Mouse (Mus musculus) kidney, embryonic 14.5 days (tissue): ENCODE measurements around the gene Brpf1. TPM values are rescaled to one million over a fixed set of nuclear protein-coding genes. Genes with fewer than 3 reads are reported as not detected.

ENCODE experiments used
- ATAC-seq: fragments of 200-750 bp; cut with Nextera tagmentation; 2 replicates; pipeline ENCODE4 v1.8.0; 2017; ENCODE audit warnings: moderate number of reproducible peaks, mild to moderate bottlenecking, moderate TSS enrichment, moderate library complexity; ENCODE audit not compliant: low FRiP score, low TSS enrichment
- H3K27ac ChIP-seq: fragments of 300-500 bp; sonication (generic); 2 replicates; pipeline ENCODE4 v1.5.1; 2014; ENCODE audit warnings: low read depth, mild to moderate bottlenecking, low read length, moderate library complexity, mixed read lengths
- H3K27me3 ChIP-seq: fragments of 300-500 bp; sonication (generic); 2 replicates; pipeline ENCODE4 v1.6.1; 2014; ENCODE audit warnings: mild to moderate bottlenecking, low read length; ENCODE audit not compliant: control insufficient read depth, insufficient read depth
- H3K36me3 ChIP-seq: fragments of 300-500 bp; sonication (generic); 2 replicates; pipeline ENCODE4 v1.6.1; 2014; ENCODE audit warnings: low read length, mixed read lengths; ENCODE audit not compliant: control insufficient read depth, insufficient read depth
- H3K4me1 ChIP-seq: fragments of 300-500 bp; sonication (generic); 2 replicates; pipeline ENCODE4 v1.6.1; 2014; ENCODE audit warnings: low read length, mixed read lengths; ENCODE audit not compliant: control insufficient read depth, insufficient read depth
- H3K4me2 ChIP-seq: fragments of 300-500 bp; sonication (generic); replicated peaks from 2 replicates; pipeline ENCODE4 v1.6.1; 2014; ENCODE audit warnings: low read depth, mild to moderate bottlenecking, low read length
- H3K4me3 ChIP-seq: fragments of 300-500 bp; sonication (generic); 2 replicates; pipeline ENCODE4 v1.5.1; 2014; ENCODE audit warnings: mild to moderate bottlenecking, low read length
- H3K9ac ChIP-seq: fragments of 300-500 bp; sonication (generic); 2 replicates; pipeline ENCODE4 v1.6.1; 2014; ENCODE audit warnings: low read depth, mild to moderate bottlenecking, low read length, moderate library complexity
- H3K9me3 ChIP-seq: fragments of 300-500 bp; sonication (generic); 2 replicates; pipeline ENCODE4 v1.6.1; 2016; ENCODE audit warnings: low read length; ENCODE audit not compliant: control insufficient read depth
- WGBS: fragments of 180-500 bp; shearing (Covaris S2); extraction: QIAGEN DNeasy Blood & Tissue Kit; methylation state at CpG from one replicate; pipeline ENCODE4 v1.1.7; 2014; 5-methylcytosine and 5-hydroxymethylcytosine counted together
- polyA plus RNA-seq: library from polyadenylated mRNA; unstranded; fragments of >200 nt; fragmentation: Nextera tagmentation; extraction: Ambion mirVana; gene quantifications from 2 replicates; pipeline ENCODE4 v1.2.1, GENCODE M21; 2014

Gene Brpf1
- polyA plus RNA-seq, 1 experiment from 2014 or later, result 27.2 TPM

GRCm38 (mm10) chr6:113373491-113373890 lies 66.6 kb downstream of the Brpf1 start:
- WGBS, result 97% methylated on average over 4 of the region's 4 CpGs
- Histone ChIP-seq H3K9ac (no peak overlapping the region), H3K27me3 (no peaks in the 10 kb centered on the region), H3K4me2 (no peak overlapping the region), H3K9me3 (no peaks in the 10 kb centered on the region), H3K27ac (no peak overlapping the region), H3K4me1 (no peaks in the 10 kb centered on the region), H3K4me3 (no peak overlapping the region), H3K36me3 (peaks cover 71% of the 10 kb centered on the region)
- ATAC-seq, result no peak

Other genes starting within 250 kb of the Brpf1 start
- gene Setd5, start 229.8 kb upstream of the Brpf1 start, polyA plus RNA-seq, result 88.6 and 107 TPM in 2 replicates
- 0.45 and 0.69 TPM in 2 replicates for gene Lhfpl4, start 111.8 kb upstream of the Brpf1 start, polyA plus RNA-seq
- gene Mtmr14, start 69.3 kb upstream of the Brpf1 start, polyA plus RNA-seq, result 28.4 and 41.0 TPM in 2 replicates
- gene Cpne9, start 24.8 kb upstream of the Brpf1 start, polyA plus RNA-seq, result 0.23 TPM in 1 of 2 replicates, not detected in the other
- 17.3 and 18.4 TPM in 2 replicates for gene Ogg1, start 19.8 kb downstream of the Brpf1 start, polyA plus RNA-seq
- gene Camk1, start 36.8 kb downstream of the Brpf1 start, polyA plus RNA-seq, result 112 and 114 TPM in 2 replicates
- gene Tada3, start 70.7 kb downstream of the Brpf1 start, polyA plus RNA-seq, result 59.9 and 65.8 TPM in 2 replicates
- 230 and 351 TPM in 2 replicates for gene Arpc4, start 71.0 kb downstream of the Brpf1 start, polyA plus RNA-seq
- 2.0 and 2.4 TPM in 2 replicates for gene Ttll3, start 82.1 kb downstream of the Brpf1 start, polyA plus RNA-seq
- gene Rpusd3, start 112.2 kb downstream of the Brpf1 start, polyA plus RNA-seq, result 29.0 and 30.5 TPM in 2 replicates
- not detected in 2 replicates for gene Cidec, start 128.6 kb downstream of the Brpf1 start, polyA plus RNA-seq
- gene Jagn1, start 135.4 kb downstream of the Brpf1 start, polyA plus RNA-seq, result 95.9 and 103 TPM in 2 replicates
- gene Il17re, start 151.3 kb downstream of the Brpf1 start, polyA plus RNA-seq, result 3.5 and 6.1 TPM in 2 replicates
- 9.3 and 9.5 TPM in 2 replicates for gene Il17rc, start 164.3 kb downstream of the Brpf1 start, polyA plus RNA-seq
- 22.9 and 25.4 TPM in 2 replicates for gene Creld1, start 176.2 kb downstream of the Brpf1 start, polyA plus RNA-seq
- gene Prrt3, start 194.8 kb downstream of the Brpf1 start, polyA plus RNA-seq, result 0.73 and 1.6 TPM in 2 replicates
- 81.3 and 98.0 TPM in 2 replicates for gene Emc3, start 224.5 kb downstream of the Brpf1 start, polyA plus RNA-seq
- 12.0 and 16.1 TPM in 2 replicates for gene Fancd2, start 224.5 kb downstream of the Brpf1 start, polyA plus RNA-seq